Comparison of ENCODE assay signal across 25 mouse cellular contexts in genomic region chr6:38102216-38102795, GRCm38 (mm10). TPM values are rescaled to one million over a fixed set of nuclear protein-coding genes. Genes with fewer than 3 reads are reported as not detected.
DNase-seq lines count a peak whose midpoint lies in the region; ATAC-seq and TF ChIP-seq lines count a peak whose summit lies in the region.
"Had no signal": no experiment of that assay in that cellular context is flagged by ENCODE, and none has a peak within 500 bp of the region (broad histone marks: within the 10 kb centered on the region; RNA-seq: fewer than 3 reads in every experiment).

No protein-coding gene starts in this region.

- ATAC-seq in lung, postnatal 0 days: peak; percentile 71
- ATAC-seq: activated CD4-positive, CD25-positive, alpha-beta regulatory T cell, adult 4 months; CD4-positive, CD25-positive, alpha-beta regulatory T cell, adult 4 months; Patski had no signal

- H3ac ChIP-seq in C2C12 (ENCODE audit: control insufficient read depth, insufficient read length, low read depth): no peak overlapping the region

- peak; percentile 63 for DNase-seq in lung, postnatal 0 days (ENCODE audit: low spot score)
- DNase-seq in lung, adult 2 months: no peak
- DNase-seq in gonadal fat pad, adult 2 months (ENCODE audit: low read depth): peak; percentile 51
- DNase-seq in thymus, postnatal 4 days: no peak
- DNase-seq in left cerebral cortex, postnatal 36 days (ENCODE audit: low spot score in 2 of 2): no peak
- DNase-seq: adrenal gland, adult 2 months; adrenal gland, adult 8-10 months; adrenal gland, postnatal 10 days; adrenal gland, postnatal 14 days; adrenal gland, postnatal 25 days; adrenal gland, postnatal 36 days; B cell, adult 2 months; cerebellum, adult 11 months; cerebellum, adult 11-12 months; cerebellum, adult 18-20 months; cerebellum, adult 2 months had no signal

- 53% methylated on average over 7 of the region's 7 CpGs for WGBS in lung, postnatal 0 days
- WGBS in lung, adult 2 months: 52% methylated on average over 7 of the region's 7 CpGs

- no peaks in the 10 kb centered on the region for H3K27me3 ChIP-seq in lung, postnatal 0 days (replicated peaks; ENCODE audit: insufficient read depth, low read length)
- no peaks in the 10 kb centered on the region for H3K27me3 ChIP-seq in C2C12 (ENCODE audit: control insufficient read depth, insufficient read depth, insufficient read length)
- H3K27me3 ChIP-seq: CH12.LX, Patski had no signal

- intact Hi-C loops in left cerebral cortex, postnatal 36 days (cut with DNase I): no loop called here

- H3K4me1 ChIP-seq in lung, postnatal 0 days (ENCODE audit: insufficient read depth, low read depth, low read length): peaks cover 5% of the 10 kb centered on the region; the same call in 1 of the 2 replicates
- no peaks in the 10 kb centered on the region for H3K4me1 ChIP-seq in lung, adult 2 months (ENCODE audit: control insufficient read depth, insufficient read depth, low read length)

- TF ChIP-seq POLR2A in lung, adult 2 months (IDR thresholded peaks at IDR 0.05; ENCODE audit: borderline replicate concordance, extremely low read depth, low read depth, low read length): no peak

- no peak overlapping the region for H3K9ac ChIP-seq in lung, postnatal 0 days (replicated peaks; ENCODE audit: low read depth)

- H3K79me3 ChIP-seq in C2C12 (ENCODE audit: low read depth): no peaks in the 10 kb centered on the region

- H3K4me3 ChIP-seq in lung, postnatal 0 days (ENCODE audit: low read depth, low read length): no peak overlapping the region
- H3K4me3 ChIP-seq in lung, adult 2 months (replicated peaks; ENCODE audit: extremely low read depth, low read depth, low read length): no peak overlapping the region
- no peak overlapping the region for H3K4me3 ChIP-seq in C2C12 (ENCODE audit: insufficient read depth, poor library complexity, severe bottlenecking)

- no peaks in the 10 kb centered on the region for H3K9me3 ChIP-seq in lung, postnatal 0 days (ENCODE audit: low read length)
- H3K9me3 ChIP-seq: G1E had no signal

- H3K4me2 ChIP-seq in lung, postnatal 0 days (replicated peaks; ENCODE audit: low read depth, low read length): no peak overlapping the region

- no peaks in the 10 kb centered on the region for H3K36me3 ChIP-seq in lung, postnatal 0 days (ENCODE audit: insufficient read depth, low read length)
- no peaks in the 10 kb centered on the region for H3K36me3 ChIP-seq in C2C12 (ENCODE audit: control insufficient read depth, insufficient read depth)
- H3K36me3 ChIP-seq: G1E had no signal

- TF ChIP-seq CTCF in lung, postnatal 0 days (IDR thresholded peaks at IDR 0.05): no peak
- no peak for TF ChIP-seq CTCF in lung, adult 2 months (IDR thresholded peaks at IDR 0.05; ENCODE audit: insufficient read depth, low read length)
- no peak for TF ChIP-seq CTCF in C2C12 (IDR thresholded peaks at IDR 0.05; ENCODE audit: control insufficient read depth, insufficient read depth, insufficient read length)

- peak overlapping the region; percentile 80 for H3K27ac ChIP-seq in lung, postnatal 0 days (ENCODE audit: low read length)

- peak; percentile 65 for TF ChIP-seq EP300 in lung, postnatal 0 days (IDR thresholded peaks at IDR 0.05)

- H3K79me2 ChIP-seq in C2C12 (ENCODE audit: control insufficient read depth, insufficient read depth): no peaks in the 10 kb centered on the region

TF ChIP-seq in C2C12, 6 proteins besides CTCF, POLR2A, EP300 and RAD21:
- TF ChIP-seq MYOD1 (IDR thresholded peaks at IDR 0.05; ENCODE audit: control insufficient read depth, insufficient read length, low read depth) (no peak), USF1 (IDR thresholded peaks at IDR 0.05; ENCODE audit: low read depth) (peak; percentile 30)

RNA-seq across cellular contexts. Expression of gene Tmem213, which starts 6.7 kb away (rescaled TPM):
- 66.6 and 99.1 TPM in 2 replicates for polyA plus RNA-seq in lung, postnatal 0 days (2015; fragmentation: Nextera tagmentation; extraction: Ambion mirVana)
- 2.6 and 3.0 TPM in 2 replicates for polyA plus RNA-seq in lung, adult 2 months (2012; rRNA removed)
- not detected for polyA plus RNA-seq in C2C12 (2012; fragmentation: generic; extraction: Trizol)
- polyA plus RNA-seq in gonadal fat pad, adult 2 months (2012; rRNA removed): 1.5 and 2.6 TPM in 2 replicates
- not detected for total RNA-seq in left cerebral cortex, postnatal 36 days (2021)
- total RNA-seq: adrenal gland, adult 18-20 months; adrenal gland, adult 2 months; adrenal gland, adult 8-10 months; adrenal gland, postnatal 10 days; adrenal gland, postnatal 14 days; adrenal gland, postnatal 25 days; adrenal gland, postnatal 36 days; CH12.LX; ES-E14; G1E; MEL had no signal
- polyA plus RNA-seq: activated CD4-positive, CD25-positive, alpha-beta regulatory T cell, adult 4 months; adrenal gland, adult 2 months; CD4-positive, CD25-positive, alpha-beta regulatory T cell, adult 4 months; cerebellum, adult 2 months; G1E; Patski had no signal

RNA-seq across cellular contexts. Expression of gene Atp6v0a4, which starts 22.1 kb away (rescaled TPM):
- 16.0 and 20.0 TPM in 2 replicates for polyA plus RNA-seq in lung, postnatal 0 days (2015; fragmentation: Nextera tagmentation; extraction: Ambion mirVana)
- polyA plus RNA-seq in lung, adult 2 months (2012; rRNA removed): 6.2 and 12.1 TPM in 2 replicates
- 0.11 TPM for polyA plus RNA-seq in C2C12 (2012; fragmentation: generic; extraction: Trizol)
- polyA plus RNA-seq in gonadal fat pad, adult 2 months (2012; rRNA removed): 4.1 and 5.3 TPM in 2 replicates
- total RNA-seq in left cerebral cortex, postnatal 36 days (2021): 1 to 10 TPM in 1 of 2 experiments, under 1 TPM in 1; 0.84 to 2.1 TPM
- total RNA-seq: CH12.LX, G1E had no signal
- polyA plus RNA-seq: activated CD4-positive, CD25-positive, alpha-beta regulatory T cell, adult 4 months; CD4-positive, CD25-positive, alpha-beta regulatory T cell, adult 4 months; G1E had no signal

RNA-seq across cellular contexts. Expression of gene Svopl, which starts 55.5 kb away (rescaled TPM):
- polyA plus RNA-seq in lung, postnatal 0 days (2015; fragmentation: Nextera tagmentation; extraction: Ambion mirVana): 1.6 and 2.6 TPM in 2 replicates
- 0.58 and 0.66 TPM in 2 replicates for polyA plus RNA-seq in lung, adult 2 months (2012; rRNA removed)
- polyA plus RNA-seq in C2C12 (2012; fragmentation: generic; extraction: Trizol): 0.02 TPM
- 5.3 and 5.4 TPM in 2 replicates for polyA plus RNA-seq in gonadal fat pad, adult 2 months (2012; rRNA removed)
- total RNA-seq in left cerebral cortex, postnatal 36 days (2021): not detected
- total RNA-seq: CH12.LX, G1E, MEL had no signal
- polyA plus RNA-seq: G1E, Patski had no signal

Comparison
In these comparisons a context has a peak if more than half of its experiments do, and no peak if none do; other contexts are left out.
1. DNase-seq: peak in lung, postnatal 0 days (single experiment) and gonadal fat pad, adult 2 months (single experiment); none in lung, adult 2 months (single experiment), thymus, postnatal 4 days (single experiment) and left cerebral cortex, postnatal 36 days (0 of 2).
2. RNA of gene Tmem213, which starts 6.7 kb away (polyA plus RNA-seq): 66.6 to 99.1 TPM in lung, postnatal 0 days; 2.6 to 3.0 TPM in lung, adult 2 months, 1.5 to 2.6 TPM in gonadal fat pad, adult 2 months and not detected in C2C12 (single experiment); every median in the first group is over 10 times any median in the second.